Mouse (Mus musculus): ENCODE data around the gene Cyfip1. TPM values are rescaled to one million over a fixed set of nuclear protein-coding genes. Genes with fewer than 3 reads are reported as not detected.

Cyfip1 gene
- 49.8 and 52.0 TPM in 2 replicates for polyA plus RNA-seq (2015; fragmentation: Nextera tagmentation; extraction: Ambion mirVana)

GRCm38 (mm10) chr7:55841445-55841844 lies at the start of gene Cyfip1:
Gene Cyfip1 (plus strand): TSS chr7:55841745.

GRCm38 (mm10) chr7:55793952-55794603 lies 47.5 kb upstream of the Cyfip1 start, which contains the start of gene Tubgcp5:
Gene Tubgcp5 (plus strand): TSS chr7:55794154.

GRCm38 (mm10) chr7:55962004-55962908 lies 120.7 kb downstream of the Cyfip1 start, which contains the start of gene Nipa2:
Gene Nipa2 (minus strand): TSS chr7:55962476.

Other genes starting within 250 kb of the Cyfip1 start
- gene Siglech, start 73.6 kb upstream of the Cyfip1 start, polyA plus RNA-seq (2015; fragmentation: Nextera tagmentation; extraction: Ambion mirVana), result 3.3 and 5.1 TPM in 2 replicates
- gene Tubgcp5, start 47.6 kb upstream of the Cyfip1 start, polyA plus RNA-seq (2015; fragmentation: Nextera tagmentation; extraction: Ambion mirVana), result 21.3 and 22.7 TPM in 2 replicates
- gene Nipa2, start 120.7 kb downstream of the Cyfip1 start, polyA plus RNA-seq (2015; fragmentation: Nextera tagmentation; extraction: Ambion mirVana), result 35.0 and 38.2 TPM in 2 replicates
- 27.8 and 30.0 TPM in 2 replicates for gene Nipa1, start 178.2 kb downstream of the Cyfip1 start, polyA plus RNA-seq (2015; fragmentation: Nextera tagmentation; extraction: Ambion mirVana)
- 43.4 and 49.1 TPM in 2 replicates for gene Herc2, start 208.5 kb downstream of the Cyfip1 start, polyA plus RNA-seq (2015; fragmentation: Nextera tagmentation; extraction: Ambion mirVana)

All from neural tube, postnatal 0 days (tissue).